In the genomic region with DNA sequence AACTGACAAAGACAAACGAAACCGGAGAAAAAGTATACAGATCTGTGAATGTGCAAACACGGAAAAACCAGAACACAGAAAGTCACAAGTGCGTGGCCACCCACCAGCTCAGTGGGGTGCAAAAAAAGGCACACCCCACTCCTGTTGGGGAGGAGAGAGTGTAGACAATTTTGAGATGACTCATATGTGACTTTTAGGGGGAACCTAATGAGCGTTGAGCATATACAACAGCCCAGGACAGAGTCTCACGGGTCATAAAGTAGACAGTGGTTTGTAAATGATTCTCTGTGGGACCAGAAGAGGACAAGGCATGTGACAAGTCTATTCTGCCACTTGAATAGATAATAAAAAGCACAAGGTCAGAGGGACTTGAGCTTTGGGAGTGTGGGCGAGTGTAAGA, we compare ENCODE assay signal across 9 mouse cellular contexts. TPM values are rescaled to one million over a fixed set of nuclear protein-coding genes. Genes with fewer than 3 reads are reported as not detected.
A peak's percentile ranks its signal among the peaks of the same experiment; 100 is the strongest.
DNase-seq lines count a peak whose midpoint lies in the region; ATAC-seq lines count a peak whose summit lies in the region.
"Had no signal": no experiment of that assay in that cellular context is flagged by ENCODE, and none has a peak within 500 bp of the region (broad histone marks: within the 10 kb centered on the region; RNA-seq: fewer than 3 reads in every experiment).

No protein-coding gene starts in this region.

- DNase-seq in heart, postnatal 10 days: no peak
- peak; percentile 70 for DNase-seq in brain, adult 2 months (ENCODE audit: low read depth, low spot score)
- no peak for DNase-seq in intestine, embryonic 14.5 days (ENCODE audit: low spot score)
- no peak for DNase-seq in spleen, postnatal 14 days (ENCODE audit: low spot score in 2 of 2)
- DNase-seq in retina, embryonic 14.5 days (ENCODE audit: low spot score): no peak
- no peak for DNase-seq in gastrocnemius, postnatal 4 days (ENCODE audit: low spot score in 2 of 2)

- no peak overlapping the region for H3K4me3 ChIP-seq in heart, embryonic 13.5 days
- H3K4me3 ChIP-seq in intestine, embryonic 14.5 days (ENCODE audit: low read depth, low read length): no peak overlapping the region
- no peak overlapping the region for H3K4me3 ChIP-seq in midbrain, embryonic 16.5 days (ENCODE audit: low read depth, low read length)

- 31% methylated on average over 7 of the region's 7 CpGs for WGBS in heart, embryonic 13.5 days
- 4% methylated on average over 7 of the region's 7 CpGs for WGBS in intestine, embryonic 14.5 days
- 29% methylated on average over 7 of the region's 7 CpGs for WGBS in midbrain, embryonic 16.5 days

- H3K27me3 ChIP-seq in heart, embryonic 13.5 days (replicated peaks): 0 out of 2 replicates have a peak, but pooled peaks cover 3% of the 10 kb centered on the region
- no peaks in the 10 kb centered on the region for H3K27me3 ChIP-seq in intestine, embryonic 14.5 days (replicated peaks; ENCODE audit: control insufficient read depth, insufficient read depth, low read length)
- H3K27me3 ChIP-seq in midbrain, embryonic 16.5 days (ENCODE audit: control insufficient read depth, insufficient read depth, low read depth, low read length): no peaks in the 10 kb centered on the region

- intact Hi-C loops in heart, postnatal 10 days (cut with DNase I): no loop called here

- no peak for ATAC-seq in heart, embryonic 13.5 days (ENCODE audit: extremely low read depth, insufficient number of reproducible peaks, low FRiP score, low TSS enrichment)
- peak; percentile 25; the same call in 1 of the 2 replicates for ATAC-seq in intestine, embryonic 14.5 days (replicated peaks; ENCODE audit: low FRiP score, low TSS enrichment, low read depth)
- ATAC-seq in midbrain, embryonic 16.5 days: no peak

- peaks cover 32% of the 10 kb centered on the region for H3K4me1 ChIP-seq in heart, embryonic 13.5 days
- H3K4me1 ChIP-seq in intestine, embryonic 14.5 days (replicated peaks; ENCODE audit: control insufficient read depth, insufficient read depth, low read length): peaks cover 19% of the 10 kb centered on the region
- H3K4me1 ChIP-seq in midbrain, embryonic 16.5 days (ENCODE audit: control insufficient read depth, insufficient read depth, low read length): peaks cover 35% of the 10 kb centered on the region

- no peaks in the 10 kb centered on the region for H3K9me3 ChIP-seq in heart, embryonic 13.5 days
- no peaks in the 10 kb centered on the region for H3K9me3 ChIP-seq in intestine, embryonic 14.5 days (ENCODE audit: control insufficient read depth, low read length)
- no peaks in the 10 kb centered on the region for H3K9me3 ChIP-seq in midbrain, embryonic 16.5 days (replicated peaks; ENCODE audit: control insufficient read depth, low read length, poor library complexity, severe bottlenecking)

- no peaks in the 10 kb centered on the region for H3K36me3 ChIP-seq in heart, embryonic 13.5 days
- H3K36me3 ChIP-seq in intestine, embryonic 14.5 days (ENCODE audit: control insufficient read depth, insufficient read depth, low read length): no peaks in the 10 kb centered on the region
- no peaks in the 10 kb centered on the region for H3K36me3 ChIP-seq in midbrain, embryonic 16.5 days (ENCODE audit: control insufficient read depth, insufficient read depth, low read length)

- peak overlapping the region; percentile 59; the same call in 1 of the 2 replicates for H3K9ac ChIP-seq in heart, embryonic 13.5 days
- 0 out of 2 replicates have a peak overlapping the region, but pooled peaks have one; percentile 13 for H3K9ac ChIP-seq in intestine, embryonic 14.5 days (ENCODE audit: low read length)
- no peak overlapping the region for H3K9ac ChIP-seq in midbrain, embryonic 16.5 days (ENCODE audit: low read depth, low read length)

- H3K4me2 ChIP-seq in heart, embryonic 13.5 days: peak overlapping the region; percentile 56
- H3K4me2 ChIP-seq in intestine, embryonic 14.5 days (ENCODE audit: low read length): peak overlapping the region; percentile 42
- peak overlapping the region; percentile 10; the same call in 1 of the 2 replicates for H3K4me2 ChIP-seq in midbrain, embryonic 16.5 days (ENCODE audit: low read length)

- 0 out of 2 replicates have a peak overlapping the region, but pooled peaks have one; percentile 21 for H3K27ac ChIP-seq in heart, embryonic 13.5 days (replicated peaks)
- H3K27ac ChIP-seq in intestine, embryonic 14.5 days (ENCODE audit: low read depth): peak overlapping the region; percentile 77
- peak overlapping the region; percentile 66; the same call in 1 of the 2 replicates for H3K27ac ChIP-seq in midbrain, embryonic 16.5 days (ENCODE audit: low read length)

RNA-seq across cellular contexts. Expression of a gene that starts 4.9 kb away (rescaled TPM):
- 0.19 TPM in 1 of 2 replicates, not detected in the other for polyA plus RNA-seq in heart, embryonic 13.5 days (2015; fragmentation: Nextera tagmentation; extraction: Ambion mirVana)
- total RNA-seq in heart, postnatal 10 days (2021): under 1 TPM in 1 of 2 experiments, not detected in 1; 0.17 TPM
- polyA plus RNA-seq in intestine, embryonic 14.5 days (2014; fragmentation: Nextera tagmentation; extraction: Ambion mirVana): 0.28 TPM in 1 of 2 replicates, not detected in the other
- polyA plus RNA-seq in midbrain, embryonic 16.5 days (2015; fragmentation: Nextera tagmentation; extraction: Ambion mirVana): 10.1 and 10.5 TPM in 2 replicates
- total RNA-seq in gastrocnemius, postnatal 4 days (2021): under 1 TPM; 0.39 to 0.96 TPM
- total RNA-seq: megakaryocyte progenitor cell, adult 5-6 weeks had no signal

RNA-seq across cellular contexts. Expression of a gene that starts 27.6 kb away (rescaled TPM):
- polyA plus RNA-seq in heart, embryonic 13.5 days (2015; fragmentation: Nextera tagmentation; extraction: Ambion mirVana): 0.04 TPM in 1 of 2 replicates, not detected in the other
- total RNA-seq in heart, postnatal 10 days (2021): not detected
- not detected in 2 replicates for polyA plus RNA-seq in intestine, embryonic 14.5 days (2014; fragmentation: Nextera tagmentation; extraction: Ambion mirVana)
- 0.07 and 0.13 TPM in 2 replicates for polyA plus RNA-seq in midbrain, embryonic 16.5 days (2015; fragmentation: Nextera tagmentation; extraction: Ambion mirVana)
- total RNA-seq in gastrocnemius, postnatal 4 days (2021): not detected
- total RNA-seq: megakaryocyte progenitor cell, adult 5-6 weeks had no signal

RNA-seq across cellular contexts. Expression of a gene that starts 39.1 kb away (rescaled TPM):
- polyA plus RNA-seq in heart, embryonic 13.5 days (2015; fragmentation: Nextera tagmentation; extraction: Ambion mirVana): 246 and 255 TPM in 2 replicates
- total RNA-seq in heart, postnatal 10 days (2021): 100 to 1,000 TPM in 1 of 2 experiments, 10 to 100 TPM in 1; 96.4 to 109 TPM
- polyA plus RNA-seq in intestine, embryonic 14.5 days (2014; fragmentation: Nextera tagmentation; extraction: Ambion mirVana): 92.0 and 96.7 TPM in 2 replicates
- 249 and 258 TPM in 2 replicates for polyA plus RNA-seq in midbrain, embryonic 16.5 days (2015; fragmentation: Nextera tagmentation; extraction: Ambion mirVana)
- 10 to 100 TPM; 79.6 to 80.8 TPM for total RNA-seq in gastrocnemius, postnatal 4 days (2021)

Comparison
In these comparisons a context has a peak if more than half of its experiments do, and no peak if none do; other contexts are left out.
1. H3K27ac ChIP-seq: peak in every context shown above with its lines; median percentile 77 in intestine, embryonic 14.5 days; 66 in midbrain, embryonic 16.5 days; 21 in heart, embryonic 13.5 days.